Mouse (Mus musculus) right cerebral cortex, postnatal 4 days (tissue): ENCODE data around the gene Ghitm.
A peak's percentile ranks its signal among the peaks of the same experiment; 100 is the strongest.

Source experiments
- DNase-seq: peaks from one replicate; pipeline ENCODE4 v3.0.0-alpha.2; 2022

The Ghitm gene

DNA sequence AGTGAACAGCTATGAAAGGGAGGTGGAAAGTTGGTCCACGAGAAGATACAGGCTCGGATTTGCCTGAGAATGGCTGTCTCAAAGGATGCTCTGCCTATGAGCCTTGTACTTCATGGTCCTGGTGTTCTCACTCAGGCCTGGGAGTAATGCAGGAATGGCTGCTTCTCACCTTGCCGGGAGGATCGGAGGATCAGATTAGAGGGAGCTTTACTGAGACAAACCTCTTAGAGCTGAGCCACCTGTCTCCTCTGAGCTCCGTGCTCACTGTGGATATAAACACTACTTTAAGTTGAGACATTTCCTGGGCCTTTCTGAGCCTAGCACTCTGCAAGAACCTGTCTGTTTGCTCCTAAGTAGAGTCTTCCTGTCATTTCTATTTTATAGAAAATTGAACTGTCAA is 33.5 kb downstream of the Ghitm start:
- DNase-seq: no peak

DNA sequence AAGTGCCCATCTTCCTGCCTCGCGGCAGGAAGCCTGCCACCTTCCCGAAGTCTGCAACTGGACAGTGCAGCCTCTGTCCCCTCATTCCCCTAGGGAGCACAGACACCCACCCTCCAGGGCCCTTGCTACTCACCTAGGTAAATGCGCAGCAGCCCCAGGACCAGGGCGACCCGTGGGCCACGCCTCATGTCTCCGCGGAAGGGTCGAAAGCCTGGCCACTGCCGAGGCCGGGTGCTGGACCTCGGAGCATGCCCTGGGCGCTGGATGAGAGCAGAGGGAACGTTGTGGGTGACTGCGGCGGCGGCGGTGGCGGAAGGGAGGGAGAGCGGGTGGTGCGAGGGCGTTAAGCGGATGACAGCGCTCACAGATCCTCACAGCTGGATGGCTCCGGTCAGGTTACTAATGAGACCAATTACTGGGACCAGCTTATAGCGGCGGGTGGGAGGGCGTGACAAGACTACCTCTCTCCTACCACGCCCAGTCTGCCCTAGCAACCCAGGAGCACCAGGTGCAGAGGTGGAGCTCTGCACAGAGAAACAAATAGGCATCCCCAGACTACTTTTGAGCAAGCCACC is 37.0 kb downstream of the Ghitm start, which contains the start of gene Cdhr1:
Gene Cdhr1, minus strand, starts transcription at position 392 of the 575 bp plus-strand sequence.
- DNase-seq: peak; percentile 30

DNA sequence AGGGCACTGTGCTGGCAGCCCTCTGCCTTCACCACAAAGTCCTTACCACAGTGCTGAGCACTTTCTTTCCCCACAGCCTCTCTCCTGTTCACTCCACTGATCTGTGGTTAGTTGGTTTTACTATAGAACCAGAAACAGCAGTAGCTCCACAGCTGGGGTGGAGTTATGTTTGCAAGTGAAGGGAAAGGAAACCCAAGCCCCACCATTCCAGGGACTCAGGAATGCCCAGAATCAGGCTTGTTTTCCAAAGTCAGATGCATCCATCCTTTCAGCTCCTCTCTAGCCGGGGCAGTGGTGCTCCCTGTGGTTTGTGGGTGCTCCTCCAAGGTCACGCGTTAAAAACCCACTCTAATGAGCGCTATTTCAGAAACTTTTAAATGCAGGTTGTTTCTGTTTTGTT is 39.5 kb downstream of the Ghitm start:
- no peak for DNase-seq

DNA sequence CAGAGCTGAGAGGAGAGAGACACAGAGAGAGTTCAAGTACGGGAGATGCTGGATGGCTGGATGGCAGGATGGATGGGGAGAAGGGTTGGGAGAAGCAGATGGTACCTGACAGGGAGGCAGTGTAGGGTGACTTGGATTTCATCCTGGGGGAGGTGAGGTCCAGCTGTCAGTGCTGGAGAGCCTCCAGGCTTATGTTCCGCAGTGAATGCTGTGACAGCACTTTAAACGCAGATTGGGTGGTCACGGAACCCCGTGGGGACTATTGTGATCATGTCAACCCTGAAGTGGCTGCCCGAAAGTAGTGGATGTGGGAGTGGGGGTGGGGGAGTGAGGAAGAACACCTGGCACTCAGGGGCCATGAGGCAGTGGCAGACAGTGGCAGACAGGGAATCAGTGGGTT is 40.6 kb downstream of the Ghitm start:
- DNase-seq: no peak

DNA sequence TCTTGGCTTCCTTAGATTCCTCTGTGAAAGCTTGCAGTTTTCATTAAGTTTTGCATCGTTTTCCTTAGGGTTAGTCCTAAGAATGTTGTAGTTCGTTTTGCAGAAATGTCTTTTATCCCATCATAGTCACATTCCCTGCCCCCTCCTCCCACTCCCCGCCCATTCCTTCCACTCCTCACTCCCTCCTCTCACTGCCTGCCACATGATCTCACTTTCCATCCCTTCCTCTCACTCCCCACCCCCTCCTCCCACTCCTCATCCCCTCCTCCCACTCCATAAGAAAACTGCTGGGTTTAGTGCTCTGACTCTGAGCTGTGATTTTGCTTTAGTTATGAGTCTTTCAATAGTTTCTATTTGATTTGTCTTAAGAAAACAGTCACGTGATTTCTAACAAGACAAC is 51.3 kb downstream of the Ghitm start:
- DNase-seq: no peak

DNA sequence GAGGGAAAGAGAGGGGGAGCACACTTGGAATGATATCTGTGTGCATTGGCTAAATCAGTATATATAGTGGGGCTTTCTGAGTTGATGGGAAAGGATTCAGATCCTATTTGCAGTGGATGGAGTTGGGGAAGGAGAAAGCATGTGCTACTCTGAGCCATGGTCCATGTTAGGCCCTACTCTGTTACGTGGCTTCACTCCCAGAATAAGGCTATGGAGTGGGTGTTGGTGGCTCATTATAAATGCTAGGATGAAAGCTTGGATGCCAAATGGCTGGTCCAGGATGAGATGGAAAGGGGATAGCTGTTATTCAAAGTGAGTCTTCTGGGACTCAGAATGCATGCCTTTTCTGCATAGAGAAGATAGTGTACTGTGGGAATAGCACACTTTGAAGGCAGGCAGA is 54.3 kb downstream of the Ghitm start:
- DNase-seq: no peak
